Mouse (Mus musculus) stomach, postnatal 0 days (tissue): ENCODE results near the gene Cacybp.

Experiments
- CTCF ChIP-seq: IDR thresholded peaks from 2 replicates; pipeline ENCODE4 v1.5.1; 2016; ENCODE audit warnings: antibody characterized with exemption, low read depth, mild to moderate bottlenecking, moderate library complexity
- EP300 ChIP-seq: optimal IDR thresholded peaks from 2 replicates; pipeline ENCODE3; 2016; ENCODE audit warnings: antibody characterized with exemption

- TF ChIP-seq EP300 (no peak), CTCF (no peak)
Observed at GRCm38 (mm10) chr1:160261849-160262248, 49.2 kb upstream of the Cacybp start.
